Mouse (Mus musculus): ENCODE data around the gene Pdx1. TPM values are rescaled to one million over a fixed set of nuclear protein-coding genes. Genes with fewer than 3 reads are reported as not detected.

Pdx1 gene
- total RNA-seq, 2 experiments from 2014 or later = not detected

- DNase-seq (ENCODE audit: extremely low spot score in 1 of 2, low spot score in 2 of 2) = no peak
- intact Hi-C loops (cut with DNase I) = loop anchor here (5.0 kb wide), 2 partner anchors 35 to 85 kb away; no protein-coding TSS in a partner anchor
Measured at GRCm38 (mm10) chr5:147276701-147277546, 7.2 kb downstream of the Pdx1 start.

GRCm38 (mm10) chr5:147277547-147277925, 7.8 kb downstream of the Pdx1 start:
- DNase-seq (ENCODE audit: extremely low spot score in 1 of 2, low spot score in 2 of 2) = no peak
- intact Hi-C loops (cut with DNase I) = loop anchor here (5.0 kb wide), 2 partner anchors 35 to 85 kb away; no protein-coding TSS in a partner anchor

- no peak for DNase-seq (ENCODE audit: extremely low spot score in 1 of 2, low spot score in 2 of 2)
- intact Hi-C loops (cut with DNase I) = no loop called here
Measured at GRCm38 (mm10) chr5:147284365-147284764, 14.6 kb downstream of the Pdx1 start.

GRCm38 (mm10) chr5:147291764-147292505, 22.2 kb downstream of the Pdx1 start:
- DNase-seq (ENCODE audit: extremely low spot score in 1 of 2, low spot score in 2 of 2) = no peak
- intact Hi-C loops (cut with DNase I) = loop anchor here (5.0 kb wide), 1 partner anchor 305 kb away; no protein-coding TSS in a partner anchor

GRCm38 (mm10) chr5:147292506-147293120, 22.9 kb downstream of the Pdx1 start:
- intact Hi-C loops (cut with DNase I) = loop anchor here (5.0 kb wide), 1 partner anchor 305 kb away; no protein-coding TSS in a partner anchor

GRCm38 (mm10) chr5:147293127-147293910, 23.6 kb downstream of the Pdx1 start:
- peak; percentile 13 to 66 for DNase-seq (ENCODE audit: extremely low spot score in 1 of 2, low spot score in 2 of 2)
- intact Hi-C loops (cut with DNase I) = loop anchor here (5.0 kb wide), 1 partner anchor 306 kb away; no protein-coding TSS in a partner anchor

More at GRCm38 (mm10) chr5:147292506-147293120, 22.9 kb downstream of the Pdx1 start:
- no peak for DNase-seq (ENCODE audit: extremely low spot score in 1 of 2, low spot score in 2 of 2)

GRCm38 (mm10) chr5:147294121-147294520, 24.4 kb downstream of the Pdx1 start:
- DNase-seq (ENCODE audit: extremely low spot score in 1 of 2, low spot score in 2 of 2) = no peak
- intact Hi-C loops (cut with DNase I) = loop anchor here (5.0 kb wide), 1 partner anchor 307 kb away; no protein-coding TSS in a partner anchor

GRCm38 (mm10) chr5:147297249-147297648, 27.5 kb downstream of the Pdx1 start:
- intact Hi-C loops (cut with DNase I) = no loop called here
- DNase-seq (ENCODE audit: extremely low spot score in 1 of 2, low spot score in 2 of 2) = no peak

GRCm38 (mm10) chr5:147299255-147300000, 29.7 kb downstream of the Pdx1 start:
- DNase-seq (ENCODE audit: extremely low spot score in 1 of 2, low spot score in 2 of 2) = no peak
- intact Hi-C loops (cut with DNase I) = no loop called here

- no peak for DNase-seq (ENCODE audit: extremely low spot score in 1 of 2, low spot score in 2 of 2)
- intact Hi-C loops (cut with DNase I) = loop anchor here (5.0 kb wide), 1 partner anchor 363 kb away; no protein-coding TSS in a partner anchor
Measured at GRCm38 (mm10) chr5:147300001-147300363, 30.2 kb downstream of the Pdx1 start.

- DNase-seq (ENCODE audit: extremely low spot score in 1 of 2, low spot score in 2 of 2) = no peak
- intact Hi-C loops (cut with DNase I) = loop anchor here (5.0 kb wide), 1 partner anchor 364 kb away; no protein-coding TSS in a partner anchor
Measured at GRCm38 (mm10) chr5:147300917-147301780, 31.4 kb downstream of the Pdx1 start.

GRCm38 (mm10) chr5:147301781-147302070, 32.0 kb downstream of the Pdx1 start:
- no peak for DNase-seq (ENCODE audit: extremely low spot score in 1 of 2, low spot score in 2 of 2)
- intact Hi-C loops (cut with DNase I) = loop anchor here (2.0 to 5.0 kb wide), 2 partner anchors 113 to 364 kb away; partner anchors contain the start of gene Gsx1

GRCm38 (mm10) chr5:147302141-147302540, 32.4 kb downstream of the Pdx1 start:
- no peak for DNase-seq (ENCODE audit: extremely low spot score in 1 of 2, low spot score in 2 of 2)
- intact Hi-C loops (cut with DNase I) = loop anchor here (2.0 to 5.0 kb wide), 2 partner anchors 113 to 365 kb away; partner anchors contain the start of gene Gsx1

- DNase-seq (ENCODE audit: extremely low spot score in 1 of 2, low spot score in 2 of 2) = no peak
- intact Hi-C loops (cut with DNase I) = loop anchor here (2.0 to 5.0 kb wide), 2 partner anchors 114 to 366 kb away; partner anchors contain the start of gene Gsx1
Measured at GRCm38 (mm10) chr5:147302746-147303400, 33.1 kb downstream of the Pdx1 start.

- intact Hi-C loops (cut with DNase I) = loop anchor here (5.0 kb wide), 1 partner anchor 367 kb away; no protein-coding TSS in a partner anchor
- DNase-seq (ENCODE audit: extremely low spot score in 1 of 2, low spot score in 2 of 2) = no peak
Measured at GRCm38 (mm10) chr5:147304276-147305155, 34.8 kb downstream of the Pdx1 start.

Measured in left cerebral cortex, postnatal 10 days (tissue).